Mouse (Mus musculus) kidney, embryonic 16.5 days (tissue): ENCODE measurements around the gene Tmem259. TPM values are rescaled to one million over a fixed set of nuclear protein-coding genes. Genes with fewer than 3 reads are reported as not detected.

Experiments used
- ATAC-seq: fragments of 200-750 bp; cut with Nextera tagmentation; 2 replicates; pipeline ENCODE4 v1.8.0; 2017; ENCODE audit warnings: moderate TSS enrichment; ENCODE audit not compliant: low FRiP score, low TSS enrichment
- H3K27ac ChIP-seq: fragments of 300-500 bp; sonication (generic); 2 replicates; pipeline ENCODE4 v1.5.1; 2014; ENCODE audit warnings: low read length
- H3K27me3 ChIP-seq: fragments of 300-500 bp; sonication (generic); 2 replicates; pipeline ENCODE4 v1.6.1; 2014; ENCODE audit warnings: low read length, control low read depth, mixed read lengths; ENCODE audit not compliant: insufficient read depth
- H3K36me3 ChIP-seq: fragments of 300-500 bp; sonication (generic); 2 replicates; pipeline ENCODE4 v1.6.1; 2014; ENCODE audit warnings: low read length, control low read depth, mixed read lengths; ENCODE audit not compliant: insufficient read depth
- H3K4me1 ChIP-seq: fragments of 300-500 bp; sonication (generic); 2 replicates; pipeline ENCODE4 v1.6.1; 2014; ENCODE audit warnings: low read length, control low read depth, mixed read lengths; ENCODE audit not compliant: insufficient read depth
- H3K4me2 ChIP-seq: fragments of 300-500 bp; sonication (generic); replicated peaks from 2 replicates; pipeline ENCODE4 v1.6.1; 2014; ENCODE audit warnings: low read depth, low read length
- H3K4me3 ChIP-seq: fragments of 300-500 bp; sonication (generic); 2 replicates; pipeline ENCODE4 v1.5.1; 2014; ENCODE audit warnings: mild to moderate bottlenecking, low read length
- H3K9ac ChIP-seq: fragments of 300-500 bp; sonication (generic); replicated peaks from 2 replicates; pipeline ENCODE4 v1.6.1; 2014; ENCODE audit warnings: low read length
- H3K9me3 ChIP-seq: fragments of 300-500 bp; sonication (generic); 2 replicates; pipeline ENCODE4 v1.6.1; 2016; ENCODE audit warnings: low read length, control low read depth
- WGBS: fragments of 180-500 bp; shearing (Covaris S2); extraction: QIAGEN DNeasy Blood & Tissue Kit; methylation state at CpG from one replicate; pipeline ENCODE4 v1.1.7; 2014; 5-methylcytosine and 5-hydroxymethylcytosine counted together
- polyA plus RNA-seq: library from polyadenylated mRNA; unstranded; fragments of >200 nt; fragmentation: Nextera tagmentation; extraction: Ambion mirVana; gene quantifications from 2 replicates; pipeline ENCODE4 v1.2.1, GENCODE M21; 2015

Gene Tmem259
- polyA plus RNA-seq, 1 experiment from 2014 or later, result 11.2 TPM

- H3K4me2 ChIP-seq, result no peak overlapping the region
- ATAC-seq, result no peak
- peaks cover 15% of the 10 kb centered on the region for H3K4me1 ChIP-seq
- peaks cover 10% of the 10 kb centered on the region for H3K9me3 ChIP-seq
- H3K27me3 ChIP-seq, result peaks cover 13% of the 10 kb centered on the region
- WGBS, result 47% methylated on average over 14 of the region's 14 CpGs
- no peak overlapping the region for H3K27ac ChIP-seq
- no peak overlapping the region for H3K9ac ChIP-seq
- H3K36me3 ChIP-seq, result peaks cover 35% of the 10 kb centered on the region
- H3K4me3 ChIP-seq, result no peak overlapping the region
Measured at GRCm38 (mm10) chr10:79972831-79973230, 11.3 kb downstream of the Tmem259 start.

GRCm38 (mm10) chr10:79971183-79971497 is 13.0 kb downstream of the Tmem259 start:
- peaks cover 35% of the 10 kb centered on the region for H3K36me3 ChIP-seq
- peak overlapping the region; percentile 60 for H3K9ac ChIP-seq
- H3K4me3 ChIP-seq, result peak overlapping the region; percentile 47
- no peaks in the 10 kb centered on the region for H3K9me3 ChIP-seq
- WGBS, result 3% methylated on average over 21 of the region's 21 CpGs
- H3K27ac ChIP-seq, result no peak overlapping the region
- peaks cover 15% of the 10 kb centered on the region for H3K4me1 ChIP-seq
- peak; percentile 28; the same call in 1 of the 2 replicates for ATAC-seq
- H3K4me2 ChIP-seq, result peak overlapping the region; percentile 86
- peaks cover 13% of the 10 kb centered on the region for H3K27me3 ChIP-seq

GRCm38 (mm10) chr10:79970415-79971182 is 13.5 kb downstream of the Tmem259 start, which contains the start of gene Grin3b:
Gene Grin3b, plus strand, starts transcription at chr10:79970715.
- peaks cover 15% of the 10 kb centered on the region for H3K4me1 ChIP-seq
- peak within 1 kb of the TSS; percentile 47 for H3K4me3 ChIP-seq
- peak within 1 kb of the TSS; percentile 60 for H3K9ac ChIP-seq
- 7% methylated on average over 47 of the region's 47 CpGs for WGBS
- H3K27ac ChIP-seq, result no peak within 1 kb of the TSS
- H3K36me3 ChIP-seq, result peaks cover 35% of the 10 kb centered on the region
- H3K9me3 ChIP-seq, result no peaks in the 10 kb centered on the region
- peaks cover 13% of the 10 kb centered on the region for H3K27me3 ChIP-seq
- peak within 1 kb of the TSS; percentile 86 for H3K4me2 ChIP-seq
- peak; percentile 24 for ATAC-seq

- H3K4me3 ChIP-seq, result no peak overlapping the region
- peaks cover 13% of the 10 kb centered on the region for H3K27me3 ChIP-seq
- no peak overlapping the region for H3K9ac ChIP-seq
- H3K36me3 ChIP-seq, result peaks cover 40% of the 10 kb centered on the region
- no peaks in the 10 kb centered on the region for H3K9me3 ChIP-seq
- peaks cover 15% of the 10 kb centered on the region for H3K4me1 ChIP-seq
- H3K27ac ChIP-seq, result no peak overlapping the region
- H3K4me2 ChIP-seq, result no peak overlapping the region
- 14% methylated on average over 3 of the region's 3 CpGs for WGBS
- no peak for ATAC-seq
Measured at GRCm38 (mm10) chr10:79969124-79969568, 15.0 kb downstream of the Tmem259 start.

- no peak for ATAC-seq
- H3K4me1 ChIP-seq, result peaks cover 15% of the 10 kb centered on the region
- H3K9ac ChIP-seq, result no peak overlapping the region
- peaks cover 13% of the 10 kb centered on the region for H3K27me3 ChIP-seq
- 85% methylated on average over 1 of the region's 1 CpGs for WGBS
- no peaks in the 10 kb centered on the region for H3K9me3 ChIP-seq
- no peak overlapping the region for H3K27ac ChIP-seq
- H3K4me2 ChIP-seq, result no peak overlapping the region
- H3K4me3 ChIP-seq, result no peak overlapping the region
- H3K36me3 ChIP-seq, result peaks cover 49% of the 10 kb centered on the region
Measured at GRCm38 (mm10) chr10:79968181-79968580, 15.9 kb downstream of the Tmem259 start.

GRCm38 (mm10) chr10:79966886-79967400 is 17.2 kb downstream of the Tmem259 start:
- H3K9me3 ChIP-seq, result no peaks in the 10 kb centered on the region
- no peak overlapping the region for H3K9ac ChIP-seq
- H3K36me3 ChIP-seq, result peaks cover 57% of the 10 kb centered on the region
- 98% methylated on average over 5 of the region's 5 CpGs for WGBS
- H3K4me2 ChIP-seq, result no peak overlapping the region
- H3K4me1 ChIP-seq, result peaks cover 9% of the 10 kb centered on the region
- H3K27me3 ChIP-seq, result peaks cover 7% of the 10 kb centered on the region
- no peak for ATAC-seq
- no peak overlapping the region for H3K4me3 ChIP-seq
- no peak overlapping the region for H3K27ac ChIP-seq

GRCm38 (mm10) chr10:79965325-79965724 is 18.8 kb downstream of the Tmem259 start:
- H3K4me3 ChIP-seq, result no peak overlapping the region
- no peak for ATAC-seq
- H3K27me3 ChIP-seq, result no peaks in the 10 kb centered on the region
- WGBS, result 86% methylated on average over 5 of the region's 5 CpGs
- H3K9ac ChIP-seq, result no peak overlapping the region
- no peak overlapping the region for H3K4me2 ChIP-seq
- H3K4me1 ChIP-seq, result peaks cover 9% of the 10 kb centered on the region
- peaks cover 57% of the 10 kb centered on the region for H3K36me3 ChIP-seq
- no peaks in the 10 kb centered on the region for H3K9me3 ChIP-seq
- no peak overlapping the region for H3K27ac ChIP-seq

- no peak overlapping the region for H3K27ac ChIP-seq
- peaks cover 9% of the 10 kb centered on the region for H3K4me1 ChIP-seq
- H3K4me3 ChIP-seq, result no peak overlapping the region
- peaks cover 57% of the 10 kb centered on the region for H3K36me3 ChIP-seq
- no peak overlapping the region for H3K9ac ChIP-seq
- no peaks in the 10 kb centered on the region for H3K9me3 ChIP-seq
- WGBS, result 93% methylated on average over 7 of the region's 7 CpGs
- no peak overlapping the region for H3K4me2 ChIP-seq
- ATAC-seq, result no peak
- H3K27me3 ChIP-seq, result no peaks in the 10 kb centered on the region
Measured at GRCm38 (mm10) chr10:79964727-79965126, 19.4 kb downstream of the Tmem259 start.

GRCm38 (mm10) chr10:79960671-79961294 is 23.3 kb downstream of the Tmem259 start:
- Histone ChIP-seq H3K4me2 (peak overlapping the region; percentile 83), H3K9me3 (no peaks in the 10 kb centered on the region), H3K9ac (peak overlapping the region; percentile 78), H3K4me3 (peak overlapping the region; percentile 84), H3K27me3 (no peaks in the 10 kb centered on the region), H3K36me3 (peaks cover 33% of the 10 kb centered on the region), H3K4me1 (peaks cover 20% of the 10 kb centered on the region), H3K27ac (peak overlapping the region; percentile 41)
- no peak for ATAC-seq
- 13% methylated on average over 10 of the region's 10 CpGs for WGBS
